Mouse (Mus musculus) liver, adult 2 months (tissue): ENCODE measurements around the gene Casc3. TPM values are rescaled to one million over a fixed set of nuclear protein-coding genes. Genes with fewer than 3 reads are reported as not detected.
A peak's percentile ranks its signal among the peaks of the same experiment; 100 is the strongest.

Source experiments
- DNase-seq: peaks from one replicate; pipeline ENCODE4 v3.0.0-alpha.2; 2011; ENCODE audit warnings: low read depth, low spot score; ENCODE audit errors: extremely low read depth
- H3K27ac ChIP-seq: fragments of 200-500 bp; replicated peaks from 2 replicates; pipeline ENCODE4 v1.5.1; 2012; ENCODE audit warnings: low read depth, mild to moderate bottlenecking, control low read depth, inconsistent platforms, low read length; ENCODE audit not compliant: insufficient read depth
- H3K27me3 ChIP-seq: fragments of 200-500 bp; 2 replicates; pipeline ENCODE4 v1.6.1; 2012; ENCODE audit warnings: mild to moderate bottlenecking, moderate library complexity, low read length, inconsistent platforms; ENCODE audit not compliant: control insufficient read depth, insufficient read depth
- H3K36me3 ChIP-seq: fragments of 200-500 bp; 2 replicates; pipeline ENCODE4 v1.6.1; 2012; ENCODE audit warnings: low read length, inconsistent platforms; ENCODE audit not compliant: control insufficient read depth, insufficient read depth
- H3K4me1 ChIP-seq: fragments of 200-500 bp; 2 replicates; pipeline ENCODE4 v1.6.1; 2011; ENCODE audit warnings: low read length; ENCODE audit not compliant: control insufficient read depth, insufficient read depth
- H3K4me3 ChIP-seq: fragments of 200-500 bp; 2 replicates; pipeline ENCODE4 v1.5.1; 2011; ENCODE audit warnings: low read depth, mild to moderate bottlenecking, control low read depth, low read length, moderate library complexity; ENCODE audit not compliant: insufficient read depth
- H3K79me2 ChIP-seq: fragments of 200-500 bp; 2 replicates; pipeline ENCODE4 v1.6.1; 2012; ENCODE audit warnings: inconsistent platforms, mild to moderate bottlenecking, low read length, moderate library complexity; ENCODE audit not compliant: control insufficient read depth, insufficient read depth
- H3K9ac ChIP-seq: fragments of 200-500 bp; 2 replicates; pipeline ENCODE4 v1.6.1; 2012; ENCODE audit warnings: low read depth, mild to moderate bottlenecking, control low read depth, inconsistent platforms, low read length
- CTCF ChIP-seq: fragments of 200-500 bp; IDR thresholded peaks from 2 replicates; pipeline ENCODE4 v1.5.1; 2011; ENCODE audit warnings: low read depth, low read length, control low read depth
- POLR2A ChIP-seq: fragments of 200-500 bp; IDR thresholded peaks from 2 replicates; pipeline ENCODE4 v1.6.1; 2011; ENCODE audit warnings: low read length, control low read depth; ENCODE audit not compliant: insufficient read depth; ENCODE audit errors: extremely low read depth
- WGBS: fragments of 180-500 bp; shearing (Covaris S2); methylation state at CpG from one replicate; pipeline ENCODE4 v1.1.7; 2018; 5-methylcytosine and 5-hydroxymethylcytosine counted together
- polyA plus RNA-seq: library from polyadenylated mRNA; depleted of rRNA; stranded (reverse); fragments of >200 nt; gene quantifications from 2 replicates; pipeline ENCODE4 v1.2.3, GENCODE M21; 2012
- total RNA-seq: library from RNA; depleted of rRNA; stranded (reverse); fragments of >200 nt; gene quantifications from 2 replicates; pipeline ENCODE4 v1.2.3, GENCODE M21; 2014

The Casc3 gene
- total and polyA plus RNA-seq, 2 experiments = 3.6 to 12.5 TPM

DNA sequence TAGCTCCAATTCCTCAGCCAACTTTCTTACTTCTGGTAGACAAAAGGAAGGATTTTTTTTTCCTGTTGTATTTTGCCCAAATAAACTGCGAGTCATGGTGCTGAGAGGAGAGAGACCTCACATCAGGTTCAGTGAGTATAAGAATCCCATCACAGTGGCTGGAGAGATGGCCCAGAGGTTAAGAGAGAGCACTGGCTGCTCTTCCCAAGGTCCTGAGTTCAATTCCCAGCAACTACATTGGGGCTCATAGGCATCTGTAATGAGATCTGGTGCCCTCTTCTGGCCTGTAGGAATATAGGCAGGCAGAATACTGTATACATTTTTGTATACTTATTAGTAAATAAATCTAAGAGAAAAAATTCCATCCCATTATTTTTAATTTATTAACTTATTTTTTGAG is 17.0 kb upstream of the Casc3 start:
- Histone ChIP-seq H3K4me3 (no peak overlapping the region), H3K4me1 (peaks cover 29% of the 10 kb centered on the region), H3K9ac (no peak overlapping the region), H3K27me3 (no peaks in the 10 kb centered on the region), H3K36me3 (no peaks in the 10 kb centered on the region), H3K79me2 (no peaks in the 10 kb centered on the region), H3K27ac (peak overlapping the region; percentile 60)
- WGBS = 97% methylated on average over 1 of the region's 1 CpGs
- DNase-seq = peak; percentile 27
- TF ChIP-seq POLR2A = no peak
- TF ChIP-seq CTCF = peak; percentile 16; the same call in 1 of the 2 replicates

DNA sequence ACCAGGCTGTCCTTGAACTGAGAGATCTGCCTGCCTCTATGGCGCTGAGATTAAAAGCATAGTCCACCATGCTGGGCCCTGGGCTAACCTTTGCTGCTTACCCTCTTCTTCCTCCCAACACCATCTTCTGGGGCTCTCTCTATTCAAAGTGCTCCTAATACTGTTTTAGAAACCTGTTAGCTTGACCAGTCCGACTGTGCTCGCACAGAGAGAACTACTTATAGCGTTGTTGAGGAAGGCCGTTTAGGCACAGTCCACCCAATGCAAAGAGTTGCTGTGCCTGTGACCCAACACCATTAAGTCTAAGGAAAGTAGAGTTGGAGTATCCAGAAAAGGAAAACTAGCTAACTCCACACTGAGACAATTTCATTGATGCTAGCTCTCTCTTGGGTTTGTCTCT is 16.6 kb upstream of the Casc3 start:
- peak overlapping the region; percentile 93 for H3K27ac ChIP-seq
- H3K79me2 ChIP-seq = no peaks in the 10 kb centered on the region
- H3K4me3 ChIP-seq = no peak overlapping the region
- no peaks in the 10 kb centered on the region for H3K36me3 ChIP-seq
- H3K27me3 ChIP-seq = no peaks in the 10 kb centered on the region
- TF ChIP-seq POLR2A = no peak
- no peak for TF ChIP-seq CTCF
- WGBS = 88% methylated on average over 5 of the region's 5 CpGs
- no peak for DNase-seq
- peaks cover 27% of the 10 kb centered on the region for H3K4me1 ChIP-seq
- peak overlapping the region; percentile 69 for H3K9ac ChIP-seq

DNA sequence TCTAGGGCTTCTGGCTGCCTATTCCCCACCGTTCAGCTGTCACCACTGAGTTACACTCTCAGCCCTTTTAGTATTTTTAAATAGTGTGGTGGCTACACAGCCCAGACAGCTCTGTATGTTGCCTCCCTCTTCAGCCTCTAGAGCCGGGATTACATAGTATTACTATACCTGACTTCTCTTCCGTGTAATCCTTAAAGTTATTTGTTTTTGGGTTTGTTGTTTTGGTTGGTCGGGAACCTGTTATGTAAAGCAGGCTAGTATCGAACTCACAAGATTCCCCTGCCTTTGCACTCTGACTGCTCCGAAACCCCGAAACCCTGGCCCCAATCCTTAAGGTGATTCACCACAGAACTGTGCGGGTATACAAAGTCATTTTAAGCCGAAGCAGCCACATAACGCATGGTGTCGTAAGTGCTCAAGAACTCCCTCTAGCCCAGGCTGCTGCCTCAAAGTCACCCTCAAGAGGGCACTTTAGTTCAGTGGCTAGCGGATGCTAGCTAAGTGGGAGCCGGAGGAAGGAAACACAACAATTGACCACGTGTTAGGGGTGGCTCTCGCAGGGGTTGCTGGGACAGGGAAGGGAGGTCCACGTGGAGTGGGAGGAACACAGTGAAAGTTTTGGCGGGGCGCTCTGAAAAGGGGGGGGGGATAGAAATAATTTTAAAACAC is 16.0 kb upstream of the Casc3 start:
- peak overlapping the region; percentile 33 for H3K4me3 ChIP-seq
- H3K36me3 ChIP-seq = no peaks in the 10 kb centered on the region
- 3% methylated on average over 18 of the region's 18 CpGs for WGBS
- DNase-seq = peak; percentile 95
- peak overlapping the region; percentile 93 for H3K27ac ChIP-seq
- H3K9ac ChIP-seq = peak overlapping the region; percentile 69
- H3K79me2 ChIP-seq = no peaks in the 10 kb centered on the region
- no peaks in the 10 kb centered on the region for H3K27me3 ChIP-seq
- TF ChIP-seq CTCF (peak; percentile 75), POLR2A (no peak)
- H3K4me1 ChIP-seq = peaks cover 26% of the 10 kb centered on the region

DNA sequence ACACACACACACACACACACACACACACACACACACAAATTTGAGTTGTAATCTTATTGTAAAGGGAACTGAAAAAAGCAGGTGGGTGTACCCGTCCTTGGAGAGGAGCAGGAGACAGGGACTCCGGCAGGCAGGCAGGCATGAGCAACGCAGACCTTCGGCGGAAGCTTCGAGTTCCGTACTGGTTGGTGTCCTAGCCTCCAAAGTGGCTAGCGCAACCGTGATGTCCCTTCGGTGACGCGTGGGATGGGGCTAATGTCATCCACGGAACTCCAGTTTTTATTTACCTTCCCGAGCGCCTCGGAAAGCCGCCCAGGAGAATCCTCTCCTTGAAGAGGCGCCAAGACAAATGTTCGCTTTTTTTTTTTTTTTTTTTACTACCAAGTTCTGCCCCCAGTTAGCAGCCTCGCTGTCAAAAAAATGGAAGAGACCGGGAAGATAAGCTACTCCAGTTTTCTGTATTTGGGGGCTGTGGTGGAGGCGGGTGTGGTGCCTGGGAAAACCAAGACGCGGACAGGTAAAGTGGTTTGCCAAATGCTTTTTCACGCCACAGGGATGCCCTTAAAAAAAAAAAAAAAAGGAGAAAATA is 15.4 kb upstream of the Casc3 start:
- H3K4me1 ChIP-seq = peaks cover 23% of the 10 kb centered on the region
- TF ChIP-seq POLR2A (no peak), CTCF (no peak)
- no peaks in the 10 kb centered on the region for H3K27me3 ChIP-seq
- no peaks in the 10 kb centered on the region for H3K79me2 ChIP-seq
- 1% methylated on average over 25 of the region's 25 CpGs for WGBS
- no peaks in the 10 kb centered on the region for H3K36me3 ChIP-seq
- peak overlapping the region; percentile 62 for H3K4me3 ChIP-seq
- peak overlapping the region; percentile 74 for H3K9ac ChIP-seq
- peak overlapping the region; percentile 88 for H3K27ac ChIP-seq
- DNase-seq = peak; percentile 77

DNA sequence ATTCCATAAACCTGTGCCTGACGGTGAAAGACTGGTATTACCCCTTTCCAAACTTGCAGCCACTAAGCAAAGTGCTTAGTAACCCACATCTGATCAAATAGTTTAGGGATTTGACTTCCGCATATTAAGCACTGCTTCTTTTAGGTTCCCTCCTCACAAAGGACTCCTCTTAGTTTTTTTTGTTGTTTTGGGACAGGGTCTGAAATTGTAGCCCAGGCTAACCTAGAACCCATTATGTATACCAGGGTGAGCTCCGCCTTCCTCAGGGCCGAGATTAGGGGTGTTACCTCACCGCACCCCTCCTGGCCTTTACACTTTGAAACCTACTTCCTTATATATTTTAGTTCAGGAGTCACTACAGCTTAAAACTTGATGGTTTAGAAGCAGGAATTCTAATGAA is 14.9 kb upstream of the Casc3 start:
- Histone ChIP-seq H3K27me3 (no peaks in the 10 kb centered on the region), H3K36me3 (no peaks in the 10 kb centered on the region), H3K9ac (peak overlapping the region; percentile 53), H3K4me1 (peaks cover 22% of the 10 kb centered on the region), H3K4me3 (no peak overlapping the region; the same call in 1 of the 2 replicates), H3K27ac (peak overlapping the region; percentile 88), H3K79me2 (no peaks in the 10 kb centered on the region)
- peak; percentile 33 for DNase-seq
- WGBS = 29% methylated on average over 5 of the region's 5 CpGs
- TF ChIP-seq POLR2A (no peak), CTCF (no peak)

DNA sequence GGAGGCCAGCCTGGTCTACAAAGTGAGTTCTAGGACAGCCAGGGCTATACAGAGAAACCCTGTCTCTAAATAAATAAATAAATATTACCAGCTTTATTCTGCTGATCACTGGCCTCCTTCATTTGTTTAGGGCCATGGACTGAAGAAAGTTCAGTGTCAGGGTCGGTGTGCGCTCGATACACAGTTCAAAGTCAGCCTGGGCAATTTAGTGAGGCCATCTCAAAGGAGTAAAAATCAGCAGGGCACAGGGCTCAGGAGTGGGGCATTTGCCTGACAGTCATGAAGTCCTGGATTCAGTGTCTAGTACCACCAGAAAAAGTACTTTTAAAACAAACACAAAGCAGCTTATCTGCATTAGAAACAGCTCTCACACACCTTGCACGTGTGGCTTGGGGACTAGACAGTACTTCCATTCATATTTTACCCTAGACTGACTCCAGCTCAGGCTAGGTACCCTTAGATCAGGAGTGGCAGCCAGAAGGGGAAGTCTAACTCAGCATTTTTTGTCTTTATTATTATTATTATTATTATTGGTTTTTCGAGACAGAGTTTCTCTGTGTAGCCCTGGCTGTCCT is 14.0 kb upstream of the Casc3 start:
- Histone ChIP-seq H3K79me2 (peaks cover 4% of the 10 kb centered on the region), H3K4me1 (peaks cover 15% of the 10 kb centered on the region), H3K9ac (0 out of 2 replicates have a peak overlapping the region, but pooled peaks have one; percentile 17), H3K36me3 (no peaks in the 10 kb centered on the region), H3K27ac (peak overlapping the region; percentile 66), H3K4me3 (no peak overlapping the region), H3K27me3 (no peaks in the 10 kb centered on the region)
- DNase-seq = peak; percentile 80
- 31% methylated on average over 5 of the region's 5 CpGs for WGBS
- TF ChIP-seq CTCF (no peak), POLR2A (no peak)
